Mouse (Mus musculus) liver, adult 2 months (tissue): ENCODE data around the gene Mrrf.

Experiments used
- CTCF ChIP-seq: fragments of 200-500 bp; IDR thresholded peaks from 2 replicates; pipeline ENCODE4 v1.5.1; 2011; ENCODE audit warnings: low read depth, low read length, control low read depth
- POLR2A ChIP-seq: fragments of 200-500 bp; IDR thresholded peaks from 2 replicates; pipeline ENCODE4 v1.6.1; 2011; ENCODE audit warnings: low read length, control low read depth; ENCODE audit not compliant: insufficient read depth; ENCODE audit errors: extremely low read depth

DNA sequence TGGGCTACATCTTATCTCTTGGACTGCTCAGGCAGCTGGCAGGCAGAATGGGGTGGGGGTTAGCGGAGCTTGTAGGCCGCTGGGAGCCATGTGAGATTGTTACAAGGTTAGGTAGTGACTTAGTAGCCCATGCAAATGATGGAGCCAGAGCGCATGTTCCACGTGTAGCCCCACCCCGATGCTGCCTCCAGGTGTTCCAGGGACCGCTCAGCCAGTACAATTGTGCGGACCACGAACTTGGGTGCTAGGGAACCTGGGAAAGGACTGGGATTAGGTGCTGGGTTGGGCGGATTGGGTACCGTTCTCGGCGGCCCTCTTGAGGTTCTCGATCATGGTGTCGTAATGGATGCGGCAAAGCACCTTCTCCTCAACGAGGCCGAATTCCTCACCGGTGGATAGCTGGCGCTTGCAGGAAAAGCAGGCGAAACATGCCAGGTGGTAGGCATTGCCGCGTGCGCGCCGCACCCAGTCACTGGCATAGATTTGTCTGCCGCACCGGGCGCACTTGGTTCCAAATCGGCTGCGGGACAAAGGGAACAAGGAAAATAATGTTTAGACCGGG, 42.2 kb upstream of the Mrrf start:
- no peak for TF ChIP-seq POLR2A
- no peak for TF ChIP-seq CTCF
